Mouse (Mus musculus) layer of hippocampus, postnatal 36 days (tissue): ENCODE data around the gene Cenpb. TPM values are rescaled to one million over a fixed set of nuclear protein-coding genes. Genes with fewer than 3 reads are reported as not detected.
A peak's percentile ranks its signal among the peaks of the same experiment; 100 is the strongest.

Experiments used
- DNase-seq, 2 experiments: peaks; one replicate each; pipeline ENCODE4 v3.0.0; 2022
- total RNA-seq, 2 experiments: library from RNA; stranded (reverse); gene quantifications; 2 replicates each; pipeline ENCODE4 v1.2.3; 2021

Cenpb gene
- total RNA-seq, 2 experiments from 2014 or later = 73.9 to 76.5 TPM

GRCm38 (mm10) chr2:131163924-131164323 lies 15.9 kb downstream of the Cenpb start:
- DNase-seq = no peak

- DNase-seq = no peak
These were observed 19.2 kb downstream of the Cenpb start for GRCm38 (mm10) chr2:131160671-131161111.

- DNase-seq = peak; percentile 92 to 94
These were observed 19.8 kb downstream of the Cenpb start, which contains the start of gene 1700037H04Rik for GRCm38 (mm10) chr2:131159938-131160581. Gene 1700037H04Rik, minus strand, starts transcription at chr2:131160081.

GRCm38 (mm10) chr2:131159491-131159910 lies 20.4 kb downstream of the Cenpb start:
- DNase-seq = peak in 1 of 2 experiments; percentile 9

GRCm38 (mm10) chr2:131156987-131157386 lies 22.9 kb downstream of the Cenpb start:
- DNase-seq = no peak

- no peak for DNase-seq
These were observed 25.8 kb downstream of the Cenpb start for GRCm38 (mm10) chr2:131154036-131154435.

- no peak for DNase-seq
These were observed 27.6 kb downstream of the Cenpb start for GRCm38 (mm10) chr2:131152166-131152730.

- DNase-seq = no peak
These were observed 30.7 kb downstream of the Cenpb start for GRCm38 (mm10) chr2:131149254-131149578.

- DNase-seq = no peak
These were observed 31.3 kb downstream of the Cenpb start for GRCm38 (mm10) chr2:131148353-131149253.

- DNase-seq = no peak
These were observed 32.9 kb downstream of the Cenpb start for GRCm38 (mm10) chr2:131147043-131147365.

GRCm38 (mm10) chr2:131146193-131147042 lies 33.4 kb downstream of the Cenpb start:
- DNase-seq = no peak

GRCm38 (mm10) chr2:131145536-131145935 lies 34.3 kb downstream of the Cenpb start:
- no peak for DNase-seq

- DNase-seq = no peak
These were observed 34.7 kb downstream of the Cenpb start for GRCm38 (mm10) chr2:131145121-131145520.

- DNase-seq = no peak
These were observed 36.7 kb downstream of the Cenpb start for GRCm38 (mm10) chr2:131143007-131143780.

- DNase-seq = peak; percentile 32 to 46
These were observed 37.3 kb downstream of the Cenpb start for GRCm38 (mm10) chr2:131142592-131142991.

- DNase-seq = no peak
These were observed 38.4 kb downstream of the Cenpb start for GRCm38 (mm10) chr2:131141336-131141986.

- DNase-seq = no peak
These were observed 39.3 kb downstream of the Cenpb start for GRCm38 (mm10) chr2:131140533-131140905.

- DNase-seq = no peak
These were observed 39.9 kb downstream of the Cenpb start for GRCm38 (mm10) chr2:131139886-131140532.

GRCm38 (mm10) chr2:131139287-131139686 lies 40.6 kb downstream of the Cenpb start:
- no peak for DNase-seq

GRCm38 (mm10) chr2:131138760-131139159 lies 41.1 kb downstream of the Cenpb start:
- no peak for DNase-seq

- no peak for DNase-seq
These were observed 41.6 kb downstream of the Cenpb start for GRCm38 (mm10) chr2:131138296-131138695.
